Mouse (Mus musculus) erythroblast, embryonic 14.5 days (primary cell): ENCODE data around the gene Appbp2.

Experiments
- GATA1 ChIP-seq: IDR thresholded peaks from 2 replicates; pipeline ENCODE4 v1.6.1; 2012; ENCODE audit warnings: low read length, inconsistent platforms, mixed read lengths
- TAL1 ChIP-seq: IDR thresholded peaks from 3 replicates; pipeline ENCODE4 v1.6.1; 2012; ENCODE audit warnings: low read length, inconsistent platforms, mixed read lengths

DNA sequence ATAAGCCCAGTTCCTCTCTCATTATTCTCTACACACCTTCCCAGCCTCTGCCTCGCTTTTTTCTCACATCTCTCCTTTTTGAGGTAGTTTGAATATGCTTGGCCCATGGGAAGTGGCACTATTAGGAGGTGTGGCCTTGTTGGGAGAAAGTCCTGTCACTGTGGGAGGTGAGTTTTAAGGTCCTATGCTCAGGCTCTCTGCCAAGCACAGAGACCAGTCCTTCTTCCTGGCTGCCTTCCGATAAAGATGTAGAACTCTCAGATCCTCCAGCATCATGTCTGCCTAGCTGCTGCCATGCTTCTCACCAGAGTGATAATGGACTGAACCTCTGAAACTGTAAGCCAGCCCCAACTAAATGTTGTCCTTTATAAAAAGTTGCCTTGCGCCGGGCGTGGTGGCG is 12.4 kb downstream of the Appbp2 start:
- no peak for TF ChIP-seq GATA1
- TF ChIP-seq TAL1: no peak
